Mouse (Mus musculus) liver, adult 10 weeks (tissue): Measurements from ENCODE around the gene Cox8b. TPM values are rescaled to one million over a fixed set of nuclear protein-coding genes. Genes with fewer than 3 reads are reported as not detected.

Experiments used
- polyA plus RNA-seq: library from polyadenylated mRNA; stranded (reverse); fragments of 350-450 nt; fragmentation: Illumina TruSeq; extraction: RNeasy Lipid Tissue Mini Kit (QIAGEN cat#74804); gene quantifications from one replicate; pipeline ENCODE4 v1.2.3, GENCODE M21; 2014; ENCODE audit warnings: low read depth, low replicate concordance

Gene Cox8b
- polyA plus RNA-seq: not detected

GRCm38 (mm10) chr7:140900220-140900619 lies at the start of gene Cox8b:
Gene Cox8b (minus strand): TSS chr7:140900446.

GRCm38 (mm10) chr7:140941222-140942051 lies 41.2 kb upstream of the Cox8b start, which contains the start of gene Pgghg:
Gene Pgghg (plus strand): TSS chr7:140941391.

GRCm38 (mm10) chr7:140920418-140921029 lies 20.3 kb upstream of the Cox8b start, which contains the start of gene Nlrp6:
Gene Nlrp6 (plus strand): TSS chr7:140920902.

GRCm38 (mm10) chr7:140881696-140882468 lies 18.4 kb downstream of the Cox8b start, which contains the start of the genes Psmd13 and Sirt3:
Gene Psmd13 (plus strand): TSS chr7:140881968.
Gene Sirt3 (minus strand): TSS chr7:140882309.

GRCm38 (mm10) chr7:140857550-140858505 lies 42.4 kb downstream of the Cox8b start, which contains the start of gene Bet1l:
Gene Bet1l (minus strand): TSS chr7:140857577.

GRCm38 (mm10) chr7:140856785-140857549 lies 43.3 kb downstream of the Cox8b start, which contains the start of gene Ric8a:
Gene Ric8a (plus strand): TSS chr7:140856957.

GRCm38 (mm10) chr7:140855860-140856784 lies 44.1 kb downstream of the Cox8b start, which contains the start of gene Gm45785:
Gene Gm45785 (minus strand): TSS chr7:140856331.

Other genes with a start within 250 kb of the Cox8b start
- not detected for gene Olfr539, start 240.5 kb downstream of the Cox8b start, polyA plus RNA-seq
- gene Olfr45, start 218.5 kb downstream of the Cox8b start, polyA plus RNA-seq: not detected
- not detected for gene Olfr541, start 203.2 kb downstream of the Cox8b start, polyA plus RNA-seq
- 9,740 TPM for gene Cyp2e1, start 136.7 kb downstream of the Cox8b start, polyA plus RNA-seq
- gene Syce1, start 112.6 kb downstream of the Cox8b start, polyA plus RNA-seq: not detected
- gene Zfp941, start 78.3 kb downstream of the Cox8b start, polyA plus RNA-seq: 0.66 TPM
- gene Urah, start 65.4 kb downstream of the Cox8b start, polyA plus RNA-seq: 287 TPM
- gene Scgb1c1, start 54.9 kb downstream of the Cox8b start, polyA plus RNA-seq: not detected
- gene Odf3, start 52.6 kb downstream of the Cox8b start, polyA plus RNA-seq: not detected
- gene Gm45785, start 44.1 kb downstream of the Cox8b start, polyA plus RNA-seq: not detected
- 4.3 TPM for gene Ric8a, start 43.5 kb downstream of the Cox8b start, polyA plus RNA-seq
- gene Bet1l, start 42.9 kb downstream of the Cox8b start, polyA plus RNA-seq: 1.4 TPM
- 89.2 TPM for gene Psmd13, start 18.5 kb downstream of the Cox8b start, polyA plus RNA-seq
- gene Sirt3, start 18.1 kb downstream of the Cox8b start, polyA plus RNA-seq: 15.2 TPM
- 20.5 TPM for gene Nlrp6, start 20.5 kb upstream of the Cox8b start, polyA plus RNA-seq
- gene Pgghg, start 40.9 kb upstream of the Cox8b start, polyA plus RNA-seq: 2.3 TPM
- not detected for gene Ifitm5, start 49.8 kb upstream of the Cox8b start, polyA plus RNA-seq
- not detected for gene Gm45717, start 55.5 kb upstream of the Cox8b start, polyA plus RNA-seq
- 135 TPM for gene Ifitm2, start 55.5 kb upstream of the Cox8b start, polyA plus RNA-seq
- gene Ifitm1, start 66.8 kb upstream of the Cox8b start, polyA plus RNA-seq: 4.2 TPM
- 163 TPM for gene Ifitm3, start 110.3 kb upstream of the Cox8b start, polyA plus RNA-seq
- gene Ifitm6, start 117.5 kb upstream of the Cox8b start, polyA plus RNA-seq: 2.6 TPM
- not detected for gene Gm17387, start 128.7 kb upstream of the Cox8b start, polyA plus RNA-seq
- not detected for gene B4galnt4, start 160.7 kb upstream of the Cox8b start, polyA plus RNA-seq
- gene Pkp3, start 177.8 kb upstream of the Cox8b start, polyA plus RNA-seq: not detected
- 1.6 TPM for gene Sigirr, start 200.1 kb upstream of the Cox8b start, polyA plus RNA-seq
- gene Ano9, start 217.4 kb upstream of the Cox8b start, polyA plus RNA-seq: not detected
- gene Ptdss2, start 221.9 kb upstream of the Cox8b start, polyA plus RNA-seq: 7.0 TPM